Mouse (Mus musculus) kidney, embryonic 14.5 days (tissue): ENCODE results near the gene Dhx16. TPM values are rescaled to one million over a fixed set of nuclear protein-coding genes. Genes with fewer than 3 reads are reported as not detected.
A peak's percentile ranks its signal among the peaks of the same experiment; 100 is the strongest.

Experiments used
- ATAC-seq: fragments of 200-750 bp; cut with Nextera tagmentation; 2 replicates; pipeline ENCODE4 v1.8.0; 2017; ENCODE audit warnings: moderate number of reproducible peaks, mild to moderate bottlenecking, moderate TSS enrichment, moderate library complexity; ENCODE audit not compliant: low FRiP score, low TSS enrichment
- H3K27ac ChIP-seq: fragments of 300-500 bp; sonication (generic); 2 replicates; pipeline ENCODE4 v1.5.1; 2014; ENCODE audit warnings: low read depth, mild to moderate bottlenecking, low read length, moderate library complexity, mixed read lengths
- H3K27me3 ChIP-seq: fragments of 300-500 bp; sonication (generic); 2 replicates; pipeline ENCODE4 v1.6.1; 2014; ENCODE audit warnings: mild to moderate bottlenecking, low read length; ENCODE audit not compliant: control insufficient read depth, insufficient read depth
- H3K36me3 ChIP-seq: fragments of 300-500 bp; sonication (generic); 2 replicates; pipeline ENCODE4 v1.6.1; 2014; ENCODE audit warnings: low read length, mixed read lengths; ENCODE audit not compliant: control insufficient read depth, insufficient read depth
- H3K4me1 ChIP-seq: fragments of 300-500 bp; sonication (generic); 2 replicates; pipeline ENCODE4 v1.6.1; 2014; ENCODE audit warnings: low read length, mixed read lengths; ENCODE audit not compliant: control insufficient read depth, insufficient read depth
- H3K4me2 ChIP-seq: fragments of 300-500 bp; sonication (generic); replicated peaks from 2 replicates; pipeline ENCODE4 v1.6.1; 2014; ENCODE audit warnings: low read depth, mild to moderate bottlenecking, low read length
- H3K4me3 ChIP-seq: fragments of 300-500 bp; sonication (generic); 2 replicates; pipeline ENCODE4 v1.5.1; 2014; ENCODE audit warnings: mild to moderate bottlenecking, low read length
- H3K9ac ChIP-seq: fragments of 300-500 bp; sonication (generic); 2 replicates; pipeline ENCODE4 v1.6.1; 2014; ENCODE audit warnings: low read depth, mild to moderate bottlenecking, low read length, moderate library complexity
- H3K9me3 ChIP-seq: fragments of 300-500 bp; sonication (generic); 2 replicates; pipeline ENCODE4 v1.6.1; 2016; ENCODE audit warnings: low read length; ENCODE audit not compliant: control insufficient read depth
- WGBS: fragments of 180-500 bp; shearing (Covaris S2); extraction: QIAGEN DNeasy Blood & Tissue Kit; methylation state at CpG from one replicate; pipeline ENCODE4 v1.1.7; 2014; 5-methylcytosine and 5-hydroxymethylcytosine counted together
- polyA plus RNA-seq: library from polyadenylated mRNA; unstranded; fragments of >200 nt; fragmentation: Nextera tagmentation; extraction: Ambion mirVana; gene quantifications from 2 replicates; pipeline ENCODE4 v1.2.1, GENCODE M21; 2014

Dhx16 gene
- polyA plus RNA-seq, 1 experiment from 2014 or later: 50.0 TPM

DNA sequence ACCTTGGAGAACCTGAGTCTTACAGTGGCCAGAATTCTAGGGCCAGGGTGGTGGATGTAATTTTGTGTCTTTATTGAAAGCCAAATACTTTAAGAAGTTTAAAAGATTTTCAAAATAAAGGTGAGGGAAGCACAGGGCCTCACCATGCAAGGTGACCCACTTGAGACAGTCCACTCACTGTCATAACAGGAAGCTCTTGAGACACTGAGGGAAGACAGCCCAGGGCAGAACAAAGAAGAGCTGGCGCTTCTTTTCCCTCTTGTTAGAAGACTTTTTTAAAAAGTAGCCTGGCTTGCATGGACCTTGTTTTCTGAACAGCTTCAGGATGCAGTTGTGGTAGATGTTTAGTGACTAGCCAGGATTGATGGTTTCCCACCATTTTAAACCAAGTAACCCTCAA, 40.8 kb downstream of the Dhx16 start:
- 94% methylated on average over 1 of the region's 1 CpGs for WGBS

DNA sequence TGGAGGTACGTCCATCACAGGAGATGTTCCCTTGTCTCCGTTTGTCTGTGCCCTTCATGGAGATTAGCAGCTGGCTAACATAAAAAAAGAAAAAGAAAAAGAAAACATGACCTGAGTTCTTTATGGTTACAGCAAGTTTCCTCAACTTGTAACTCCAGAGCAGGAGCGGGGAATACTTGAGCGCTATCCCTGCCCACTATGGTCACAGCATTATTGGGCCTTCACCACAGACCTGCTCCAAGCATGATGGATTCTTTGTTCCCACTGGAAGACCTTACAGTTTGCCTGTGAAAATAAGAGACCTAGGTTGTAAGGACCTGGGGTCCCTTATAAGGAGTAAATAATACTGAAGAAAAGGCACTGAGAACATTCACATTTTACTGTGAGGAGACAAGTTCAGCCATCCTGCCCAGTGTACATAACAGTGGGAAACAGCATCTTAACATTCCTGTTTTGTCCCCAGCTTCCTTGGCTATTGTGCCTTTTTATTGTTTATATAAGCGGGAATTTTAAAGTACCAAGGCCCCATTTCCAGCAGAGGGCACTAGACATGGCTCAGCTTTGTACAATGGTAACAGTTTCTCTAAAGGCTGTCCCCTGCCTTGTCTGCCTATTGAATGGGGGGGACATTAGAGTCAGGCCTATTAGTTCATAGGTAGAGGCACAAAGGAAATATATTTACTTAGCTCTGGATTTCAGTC, 41.4 kb downstream of the Dhx16 start:
- Histone ChIP-seq H3K4me2 (no peak overlapping the region), H3K9me3 (no peaks in the 10 kb centered on the region), H3K9ac (no peak overlapping the region), H3K27me3 (no peaks in the 10 kb centered on the region), H3K36me3 (peaks cover 50% of the 10 kb centered on the region), H3K4me1 (peaks cover 27% of the 10 kb centered on the region), H3K4me3 (no peak overlapping the region), H3K27ac (no peak overlapping the region)
- no peak for ATAC-seq
- 67% methylated on average over 5 of the region's 5 CpGs for WGBS

More for the DNA sequence above, 40.8 kb downstream of the Dhx16 start:
- no peak for ATAC-seq
- Histone ChIP-seq H3K9me3 (no peaks in the 10 kb centered on the region), H3K36me3 (peaks cover 43% of the 10 kb centered on the region), H3K4me3 (peak overlapping the region; percentile 85; the same call in 1 of the 2 replicates), H3K9ac (0 out of 2 replicates have a peak overlapping the region, but pooled peaks have one; percentile 97), H3K27ac (peak overlapping the region; percentile 43; the same call in 1 of the 2 replicates), H3K4me1 (peaks cover 27% of the 10 kb centered on the region), H3K4me2 (no peak overlapping the region), H3K27me3 (no peaks in the 10 kb centered on the region)

DNA sequence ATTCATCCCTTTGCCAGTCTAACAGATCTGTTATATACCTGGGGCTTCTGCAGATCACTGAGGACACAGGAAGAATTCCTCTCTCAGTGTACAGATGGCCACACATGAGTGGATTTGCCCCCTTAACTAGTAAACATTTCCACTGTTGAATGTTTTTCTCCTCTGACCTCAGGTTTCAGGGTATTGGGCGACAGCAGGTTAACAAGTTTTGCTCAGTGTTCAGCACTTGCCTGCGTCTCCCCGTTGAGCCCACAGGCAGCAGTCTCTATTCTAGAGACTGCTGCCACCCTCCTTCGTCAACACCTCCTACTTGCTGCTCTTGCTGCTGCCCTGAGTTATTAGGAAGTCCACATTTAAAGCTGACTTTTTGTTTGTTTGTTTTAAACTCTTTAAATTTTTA, 42.1 kb downstream of the Dhx16 start:
- WGBS: 85% methylated on average over 4 of the region's 4 CpGs
- Histone ChIP-seq H3K9me3 (no peaks in the 10 kb centered on the region), H3K27ac (no peak overlapping the region), H3K4me1 (peaks cover 27% of the 10 kb centered on the region), H3K9ac (no peak overlapping the region), H3K4me2 (no peak overlapping the region), H3K36me3 (peaks cover 57% of the 10 kb centered on the region), H3K4me3 (no peak overlapping the region), H3K27me3 (no peaks in the 10 kb centered on the region)
- no peak for ATAC-seq

DNA sequence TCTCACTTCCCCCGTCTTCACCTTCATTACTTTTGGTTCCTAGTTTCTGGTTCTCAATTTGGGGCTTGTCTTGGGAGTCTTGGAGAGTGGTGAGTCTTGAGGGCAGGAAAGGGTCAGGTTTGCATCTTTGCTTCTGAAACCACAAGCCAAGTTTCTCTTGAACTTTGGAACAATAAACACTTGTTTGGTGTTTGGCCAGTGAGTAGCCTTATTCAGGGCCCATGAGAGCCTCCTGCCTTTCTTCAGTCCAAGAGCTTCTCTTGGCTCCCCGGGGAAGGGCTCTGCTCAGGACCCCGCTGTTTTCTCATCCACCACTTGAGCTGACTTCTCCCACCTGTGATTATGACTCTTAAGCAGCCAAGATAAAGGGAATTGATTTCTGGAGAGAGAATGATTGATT, 42.9 kb downstream of the Dhx16 start:
- 80% methylated on average over 3 of the region's 3 CpGs for WGBS
- Histone ChIP-seq H3K36me3 (peaks cover 60% of the 10 kb centered on the region), H3K4me1 (peaks cover 27% of the 10 kb centered on the region), H3K4me3 (no peak overlapping the region), H3K9ac (no peak overlapping the region), H3K4me2 (no peak overlapping the region), H3K9me3 (no peaks in the 10 kb centered on the region), H3K27me3 (no peaks in the 10 kb centered on the region), H3K27ac (no peak overlapping the region)
- no peak for ATAC-seq

DNA sequence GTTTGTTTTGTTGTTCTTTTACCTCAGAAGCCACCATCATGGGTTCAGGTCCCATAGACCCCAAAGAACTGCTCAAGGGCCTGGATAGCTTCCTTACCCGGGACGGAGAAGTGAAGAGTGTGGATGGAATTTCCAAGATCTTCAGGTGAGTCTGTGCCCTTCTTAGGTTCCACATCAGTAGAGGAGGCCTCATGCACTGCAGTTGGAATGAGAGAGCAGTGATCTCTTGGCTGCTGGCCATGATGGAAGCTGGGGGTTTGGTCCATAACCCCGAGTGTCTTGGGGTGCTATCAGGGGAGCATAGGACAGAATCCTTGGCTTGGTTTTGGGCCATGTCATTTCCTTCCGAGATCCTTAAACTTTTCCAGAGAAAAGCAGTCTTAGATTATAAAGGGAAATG, 43.7 kb downstream of the Dhx16 start:
- peaks cover 64% of the 10 kb centered on the region for H3K36me3 ChIP-seq
- 96% methylated on average over 4 of the region's 4 CpGs for WGBS

DNA sequence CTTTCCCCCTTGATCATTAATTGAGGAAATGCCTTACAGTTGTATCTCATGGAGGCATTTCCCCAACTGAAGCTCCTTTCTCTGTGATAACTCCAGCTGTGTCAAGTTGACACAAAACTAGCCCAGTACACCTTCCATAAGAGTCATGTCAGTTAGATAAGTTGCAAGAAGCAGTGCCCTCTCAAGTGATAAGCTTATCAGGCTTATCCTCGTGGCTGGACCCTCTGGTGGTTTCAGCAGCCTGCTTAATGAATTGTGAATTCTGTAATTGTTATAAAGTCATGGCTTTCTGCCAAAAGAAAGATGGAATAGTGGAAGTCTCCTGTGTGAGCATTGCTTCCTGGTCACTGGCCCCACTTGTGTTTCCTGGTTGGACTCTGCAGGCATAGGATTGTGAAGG, 47.9 kb downstream of the Dhx16 start:
- H3K9me3 ChIP-seq: no peaks in the 10 kb centered on the region
- no peak overlapping the region for H3K4me2 ChIP-seq
- ATAC-seq: no peak
- peaks cover 84% of the 10 kb centered on the region for H3K36me3 ChIP-seq
- H3K27ac ChIP-seq: no peak overlapping the region
- H3K9ac ChIP-seq: no peak overlapping the region
- WGBS: 78% methylated on average over 1 of the region's 1 CpGs
- H3K4me3 ChIP-seq: no peak overlapping the region
- no peaks in the 10 kb centered on the region for H3K27me3 ChIP-seq
- no peaks in the 10 kb centered on the region for H3K4me1 ChIP-seq

More for the DNA sequence above, 43.7 kb downstream of the Dhx16 start:
- Histone ChIP-seq H3K9ac (no peak overlapping the region), H3K4me3 (no peak overlapping the region), H3K27me3 (no peaks in the 10 kb centered on the region), H3K4me2 (no peak overlapping the region), H3K4me1 (peaks cover 27% of the 10 kb centered on the region), H3K9me3 (no peaks in the 10 kb centered on the region), H3K27ac (no peak overlapping the region)
- ATAC-seq: no peak

DNA sequence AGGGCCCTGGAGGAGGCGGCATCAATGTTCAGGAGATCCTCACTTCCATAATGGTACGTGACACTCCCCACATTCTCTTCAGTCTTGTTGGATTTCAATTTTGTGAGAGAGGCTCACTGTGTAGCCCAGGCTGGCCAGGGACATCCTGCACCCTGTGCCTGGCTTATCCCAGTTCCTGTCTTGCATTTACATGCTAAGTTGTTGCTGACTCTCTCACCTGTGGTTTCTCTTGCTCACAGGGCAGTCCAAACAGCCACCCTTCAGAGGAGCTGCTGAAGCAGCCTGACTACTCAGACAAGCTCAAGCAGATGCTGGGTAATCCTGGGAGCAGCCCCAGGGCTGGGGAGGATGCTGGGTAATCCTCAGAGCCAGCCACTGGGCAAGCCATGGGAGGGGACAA, 49.9 kb downstream of the Dhx16 start:
- Histone ChIP-seq H3K4me3 (no peak overlapping the region), H3K36me3 (peaks cover 67% of the 10 kb centered on the region), H3K27ac (no peak overlapping the region), H3K4me1 (no peaks in the 10 kb centered on the region), H3K4me2 (no peak overlapping the region), H3K27me3 (no peaks in the 10 kb centered on the region), H3K9me3 (no peaks in the 10 kb centered on the region), H3K9ac (no peak overlapping the region)
- no peak for ATAC-seq
- WGBS: 90% methylated on average over 2 of the region's 2 CpGs

DNA sequence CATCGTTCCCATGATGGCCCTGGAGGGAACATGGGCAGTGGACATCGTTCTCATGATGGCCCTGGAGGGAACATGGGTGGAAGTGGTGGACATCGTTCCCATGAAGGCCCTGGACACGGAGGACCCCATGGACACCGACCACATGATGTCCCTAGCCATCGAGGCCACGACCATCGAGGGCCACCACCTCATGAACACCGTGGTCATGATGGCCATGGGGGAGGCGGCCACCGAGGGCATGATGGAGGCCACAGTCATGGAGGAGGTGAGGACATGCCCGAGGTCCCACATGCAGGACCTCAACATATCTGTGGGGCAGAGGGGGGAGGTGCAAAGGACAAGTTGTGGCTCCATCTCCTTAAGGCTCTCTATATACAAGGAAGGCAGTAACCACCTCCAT, 51.0 kb downstream of the Dhx16 start:
- H3K4me3 ChIP-seq: no peak overlapping the region
- no peak; the same call in 1 of the 2 replicates for ATAC-seq

DNA sequence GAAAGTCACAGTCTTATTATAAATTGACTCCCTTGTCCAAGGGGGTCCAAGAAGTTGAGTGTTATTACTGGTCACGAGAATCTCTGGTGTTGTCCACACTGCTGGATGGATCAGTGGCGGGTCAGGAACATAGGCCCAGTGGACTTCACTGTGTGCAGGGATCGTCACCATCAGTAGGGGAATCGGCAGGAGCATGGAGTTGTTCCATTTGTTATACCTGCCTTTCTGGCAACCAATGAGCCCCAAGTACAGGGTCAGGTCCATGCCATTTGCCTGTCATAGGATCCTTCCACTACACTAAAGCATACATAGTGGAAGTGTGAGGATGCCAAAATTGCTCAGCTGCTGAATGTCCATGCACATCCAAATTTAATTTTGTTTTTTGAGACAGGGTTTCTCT, 53.0 kb downstream of the Dhx16 start:
- Histone ChIP-seq H3K4me1 (no peaks in the 10 kb centered on the region), H3K4me2 (no peak overlapping the region), H3K36me3 (peaks cover 38% of the 10 kb centered on the region), H3K9ac (no peak overlapping the region), H3K27me3 (no peaks in the 10 kb centered on the region), H3K4me3 (no peak overlapping the region), H3K9me3 (no peaks in the 10 kb centered on the region), H3K27ac (no peak overlapping the region)
- 85% methylated on average over 4 of the region's 4 CpGs for WGBS
- ATAC-seq: no peak

More for the DNA sequence above, 51.0 kb downstream of the Dhx16 start:
- Histone ChIP-seq H3K4me2 (no peak overlapping the region), H3K9me3 (no peaks in the 10 kb centered on the region), H3K4me1 (no peaks in the 10 kb centered on the region), H3K36me3 (peaks cover 56% of the 10 kb centered on the region), H3K27ac (no peak overlapping the region), H3K9ac (no peak overlapping the region), H3K27me3 (no peaks in the 10 kb centered on the region)
- WGBS: 97% methylated on average over 12 of the region's 12 CpGs
